Mouse (Mus musculus): ENCODE results near the gene Slc9b1. TPM values are rescaled to one million over a fixed set of nuclear protein-coding genes. Genes with fewer than 3 reads are reported as not detected.

Gene Slc9b1
- total and polyA plus RNA-seq, 3 experiments: 0.14 TPM; not detected in 2

DNA sequence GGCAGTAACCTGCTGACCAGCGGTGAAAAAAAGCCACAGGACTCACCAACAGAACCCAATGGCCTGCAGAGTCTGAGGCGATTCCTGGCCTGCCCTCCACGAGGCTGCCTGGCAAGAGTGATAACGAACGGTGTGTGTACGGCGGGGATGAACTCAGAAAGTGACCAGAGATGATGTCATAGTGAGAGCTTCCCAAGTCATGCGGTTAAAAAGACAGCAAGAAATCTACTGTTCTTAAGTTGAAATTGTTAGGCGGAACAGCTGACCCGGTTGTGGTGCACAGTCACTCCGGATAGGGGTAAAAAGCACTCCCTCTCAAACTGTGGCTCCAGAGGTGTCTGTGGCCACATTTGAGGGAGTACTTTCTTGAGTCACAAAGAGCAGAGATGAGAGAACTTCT, 29.5 kb upstream of the Slc9b1 start:
- TF ChIP-seq NRF1 (IDR thresholded peaks at IDR 0.05; ENCODE audit: insufficient read depth, low read depth, low read length, poor library complexity, severe bottlenecking) (no peak), USF1 (IDR thresholded peaks at IDR 0.05; ENCODE audit: low read depth, low read length) (no peak), EP300 (IDR thresholded peaks at IDR 0.05; ENCODE audit: low read depth in 1 of 2, low read length in 2 of 2) (no peak), GABPA (IDR thresholded peaks at IDR 0.05; ENCODE audit: low read depth, low read length) (no peak), MXI1 (IDR thresholded peaks at IDR 0.05; ENCODE audit: low read depth, low read length) (no peak), HCFC1 (IDR thresholded peaks at IDR 0.05; ENCODE audit: low read depth, low read length) (no peak), POLR2AphosphoS5 (IDR thresholded peaks at IDR 0.05; ENCODE audit: borderline replicate concordance, low read depth, low read length) (no peak), POLR2AphosphoS2 (IDR thresholded peaks at IDR 0.05; ENCODE audit: low read length) (no peak), KAT2A (conservative IDR thresholded peaks at IDR 0.05; ENCODE audit: low read depth, low read length) (no peak), SMC3 (IDR thresholded peaks at IDR 0.05; ENCODE audit: low read depth, low read length) (no peak), JUND (IDR thresholded peaks at IDR 0.05; ENCODE audit: low read depth, low read length) (no peak), TBP (IDR thresholded peaks at IDR 0.05; ENCODE audit: low read depth, low read length) (no peak), CHD2 (IDR thresholded peaks at IDR 0.05; ENCODE audit: low read length) (no peak), MEF2A (IDR thresholded peaks at IDR 0.05; ENCODE audit: extremely low read depth, insufficient replicate concordance, low read depth, low read length, poor library complexity, severe bottlenecking) (no peak), ETS1 (IDR thresholded peaks at IDR 0.05; ENCODE audit: low read depth, low read length) (no peak), UBTF (IDR thresholded peaks at IDR 0.05; ENCODE audit: borderline replicate concordance, insufficient read depth, low read depth, low read length) (no peak), SIN3A (IDR thresholded peaks at IDR 0.05; ENCODE audit: low read length) (no peak), ZKSCAN1 (IDR thresholded peaks at IDR 0.05; ENCODE audit: low read depth, low read length) (no peak), TAL1 (IDR thresholded peaks at IDR 0.05; ENCODE audit: low read length) (no peak)
- H3K79me2 ChIP-seq (ENCODE audit: control insufficient read depth, insufficient read depth, low read length, poor library complexity): no peaks in the 10 kb centered on the region
- no peaks in the 10 kb centered on the region for H3K36me3 ChIP-seq (ENCODE audit: control insufficient read depth in 1 of 2, insufficient read depth in 2 of 2, low read length in 2 of 2)
- H3K27me3 ChIP-seq (ENCODE audit: control insufficient read depth in 1 of 2, insufficient read depth in 2 of 2, low read length in 2 of 2): no peaks in the 10 kb centered on the region; a peak in 1 of 4 replicates
- H3K9me3 ChIP-seq (replicated peaks; ENCODE audit: insufficient read depth, low read length): no peaks in the 10 kb centered on the region
- no peak overlapping the region for H3K4me3 ChIP-seq (ENCODE audit: control insufficient read depth in 1 of 2, insufficient read depth in 1 of 2, low read depth in 2 of 2, low read length in 2 of 2)
- H3K27ac ChIP-seq (ENCODE audit: control insufficient read depth, low read depth, low read length): no peak overlapping the region
- no peak overlapping the region for H3K9ac ChIP-seq (ENCODE audit: control insufficient read depth, low read depth, low read length, poor library complexity, severe bottlenecking)
- H3K4me1 ChIP-seq (ENCODE audit: control insufficient read depth in 1 of 2, insufficient read depth in 2 of 2, low read length in 2 of 2): no peaks in the 10 kb centered on the region
- no peak for DNase-seq (ENCODE audit: low read depth, low spot score)

DNA sequence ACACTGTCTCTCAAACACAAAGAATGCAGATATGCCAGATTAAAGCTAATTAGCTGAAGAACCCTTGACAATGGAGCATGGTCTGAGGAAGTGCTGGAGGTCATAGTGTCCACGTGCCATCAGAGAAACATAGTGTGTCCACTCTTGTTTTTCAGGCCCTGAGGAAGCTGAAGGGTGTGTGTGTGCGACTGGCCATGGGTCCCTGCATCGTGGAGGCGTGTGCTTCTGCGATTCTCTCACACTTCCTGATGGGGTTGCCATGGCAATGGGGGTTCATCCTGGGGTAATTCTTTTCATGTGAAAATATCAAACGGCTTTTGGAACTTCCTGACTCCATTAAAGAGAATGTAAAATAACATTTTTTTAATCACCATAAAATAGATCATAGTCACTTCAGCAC, 23.5 kb upstream of the Slc9b1 start:
- Histone ChIP-seq H3K4me1 (ENCODE audit: control insufficient read depth in 1 of 2, insufficient read depth in 2 of 2, low read length in 2 of 2) (no peaks in the 10 kb centered on the region), H3K79me2 (ENCODE audit: control insufficient read depth, insufficient read depth, low read length, poor library complexity) (no peaks in the 10 kb centered on the region), H3K4me3 (ENCODE audit: control insufficient read depth in 1 of 2, insufficient read depth in 1 of 2, low read depth in 2 of 2, low read length in 2 of 2) (no peak overlapping the region), H3K9me3 (replicated peaks; ENCODE audit: insufficient read depth, low read length) (no peaks in the 10 kb centered on the region), H3K27ac (ENCODE audit: control insufficient read depth, low read depth, low read length) (no peak overlapping the region), H3K36me3 (ENCODE audit: control insufficient read depth in 1 of 2, insufficient read depth in 2 of 2, low read length in 2 of 2) (no peaks in the 10 kb centered on the region), H3K9ac (ENCODE audit: control insufficient read depth, low read depth, low read length, poor library complexity, severe bottlenecking) (no peak overlapping the region), H3K27me3 (ENCODE audit: control insufficient read depth in 1 of 2, insufficient read depth in 2 of 2, low read length in 2 of 2) (no peaks in the 10 kb centered on the region; a peak in 1 of 4 replicates)
- TF ChIP-seq TAL1 (IDR thresholded peaks at IDR 0.05; ENCODE audit: low read length): no peak
- no peak for TF ChIP-seq HCFC1 (IDR thresholded peaks at IDR 0.05; ENCODE audit: low read depth, low read length)
- TF ChIP-seq ZKSCAN1 (IDR thresholded peaks at IDR 0.05; ENCODE audit: low read depth, low read length): no peak
- no peak for TF ChIP-seq ETS1 (IDR thresholded peaks at IDR 0.05; ENCODE audit: low read depth, low read length)
- no peak for TF ChIP-seq RAD21 (IDR thresholded peaks at IDR 0.05; ENCODE audit: low read depth, low read length)
- TF ChIP-seq GATA1 (IDR thresholded peaks at IDR 0.05; ENCODE audit: low read depth, low read length): no peak
- TF ChIP-seq GABPA (IDR thresholded peaks at IDR 0.05; ENCODE audit: low read depth, low read length): no peak
- DNase-seq (ENCODE audit: low read depth, low spot score): no peak
